Comparison of ENCODE assay signal across 13 mouse cellular contexts in the genomic region with DNA sequence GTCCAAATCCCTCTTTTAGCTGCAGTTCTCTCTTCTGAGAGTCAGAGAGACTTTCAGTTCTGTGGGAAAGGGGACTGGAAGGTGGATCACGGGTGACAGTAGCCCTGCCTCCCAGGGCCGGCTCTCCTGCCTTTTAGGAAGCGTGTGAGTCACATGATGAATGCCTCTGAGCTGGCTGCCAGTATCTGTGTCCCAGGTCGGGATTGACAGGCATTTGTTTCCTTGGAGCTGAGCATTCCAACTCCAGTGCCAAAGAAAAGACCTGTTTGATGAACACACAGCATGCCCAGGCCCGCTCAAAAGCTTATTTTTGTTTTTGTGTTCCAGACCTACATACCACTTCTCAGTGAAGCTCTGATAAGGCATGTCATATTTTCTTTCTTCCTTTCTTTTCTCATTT. TPM values are rescaled to one million over a fixed set of nuclear protein-coding genes. Genes with fewer than 3 reads are reported as not detected.
DNase-seq lines count a peak whose midpoint lies in the region; ATAC-seq and TF ChIP-seq lines count a peak whose summit lies in the region.
"Had no signal": no experiment of that assay in that cellular context is flagged by ENCODE, and none has a peak within 500 bp of the region (broad histone marks: within the 10 kb centered on the region; RNA-seq: fewer than 3 reads in every experiment).

No protein-coding gene starts in this region.

- H3K9me3 ChIP-seq in hindbrain, postnatal 0 days (ENCODE audit: low read length): no peaks in the 10 kb centered on the region
- H3K9me3 ChIP-seq in hindbrain, embryonic 11.5 days (ENCODE audit: control insufficient read depth, low read length): no peaks in the 10 kb centered on the region
- H3K9me3 ChIP-seq in heart, embryonic 15.5 days (replicated peaks): no peaks in the 10 kb centered on the region

- peak; percentile 21 for DNase-seq in hindbrain, postnatal 0 days (ENCODE audit: low spot score)
- no peak for DNase-seq in hindbrain, embryonic 11.5 days (ENCODE audit: low spot score)
- peak; percentile 59 for DNase-seq in 3T3-L1 (ENCODE audit: low read depth, low spot score)
- peak; percentile 80 for DNase-seq in adrenal gland, adult 8-10 months
- no peak for DNase-seq in frontal cortex, postnatal 25 days (ENCODE audit: low spot score in 2 of 2)
- no peak for DNase-seq in testis, postnatal 14 days (ENCODE audit: low spot score)
- no peak for DNase-seq in cerebellum, adult 8-10 months
- DNase-seq: embryo, embryonic 11 days; gastrocnemius, postnatal 10 days; lung, embryonic 14.5 days; right cerebral cortex, adult 18-20 months; thymus, postnatal 14 days had no signal

- no peaks in the 10 kb centered on the region for H3K36me3 ChIP-seq in hindbrain, postnatal 0 days (ENCODE audit: insufficient read depth, low read length)
- no peaks in the 10 kb centered on the region for H3K36me3 ChIP-seq in hindbrain, embryonic 11.5 days (ENCODE audit: control insufficient read depth, insufficient read depth, low read length)
- H3K36me3 ChIP-seq in heart, embryonic 15.5 days: no peaks in the 10 kb centered on the region

- H3K4me2 ChIP-seq in hindbrain, postnatal 0 days (ENCODE audit: low read depth, low read length): no peak overlapping the region
- H3K4me2 ChIP-seq in hindbrain, embryonic 11.5 days (replicated peaks; ENCODE audit: low read depth, low read length): no peak overlapping the region
- H3K4me2 ChIP-seq in heart, embryonic 15.5 days: no peak overlapping the region
- H3K4me2 ChIP-seq: lung, embryonic 14.5 days had no signal

- H3K4me1 ChIP-seq in hindbrain, postnatal 0 days (ENCODE audit: insufficient read depth, low read length): no peaks in the 10 kb centered on the region
- H3K4me1 ChIP-seq in hindbrain, embryonic 11.5 days (replicated peaks; ENCODE audit: control insufficient read depth, insufficient read depth, low read length): no peaks in the 10 kb centered on the region
- peaks cover 16% of the 10 kb centered on the region for H3K4me1 ChIP-seq in heart, embryonic 15.5 days (replicated peaks)

- H3K4me3 ChIP-seq in hindbrain, postnatal 0 days (ENCODE audit: low read length): no peak overlapping the region
- no peak overlapping the region for H3K4me3 ChIP-seq in hindbrain, embryonic 11.5 days (ENCODE audit: low read depth, low read length)
- H3K4me3 ChIP-seq in heart, embryonic 15.5 days: no peak overlapping the region

- H3K9ac ChIP-seq in hindbrain, postnatal 0 days (replicated peaks; ENCODE audit: low read length): no peak overlapping the region
- no peak overlapping the region for H3K9ac ChIP-seq in hindbrain, embryonic 11.5 days (ENCODE audit: low read depth, low read length)
- no peak overlapping the region for H3K9ac ChIP-seq in heart, embryonic 15.5 days
- H3K9ac ChIP-seq: lung, embryonic 14.5 days had no signal

- 21% methylated on average over 5 of the region's 5 CpGs for WGBS in hindbrain, postnatal 0 days
- 55% methylated on average over 5 of the region's 5 CpGs for WGBS in hindbrain, embryonic 11.5 days
- WGBS in heart, embryonic 15.5 days: 23% methylated on average over 5 of the region's 5 CpGs

- no peaks in the 10 kb centered on the region for H3K27me3 ChIP-seq in hindbrain, postnatal 0 days (ENCODE audit: insufficient read depth, low read length)
- no peaks in the 10 kb centered on the region for H3K27me3 ChIP-seq in hindbrain, embryonic 11.5 days (ENCODE audit: control insufficient read depth, insufficient read depth, low read length)
- H3K27me3 ChIP-seq in heart, embryonic 15.5 days: no peaks in the 10 kb centered on the region

- no peak for TF ChIP-seq CTCF in hindbrain, postnatal 0 days (IDR thresholded peaks at IDR 0.05; ENCODE audit: low read depth)

- H3K27ac ChIP-seq in hindbrain, postnatal 0 days: no peak overlapping the region
- H3K27ac ChIP-seq in hindbrain, embryonic 11.5 days (ENCODE audit: low read depth, low read length): no peak overlapping the region
- H3K27ac ChIP-seq in heart, embryonic 15.5 days: peak overlapping the region; percentile 48

- ATAC-seq in hindbrain, postnatal 0 days: no peak
- no peak for ATAC-seq in hindbrain, embryonic 11.5 days (ENCODE audit: low FRiP score)
- ATAC-seq in heart, embryonic 15.5 days (replicated peaks; ENCODE audit: insufficient number of reproducible peaks, insufficient read depth, low FRiP score, low read depth): 0 out of 2 replicates have a peak, but pooled peaks have one; percentile 31

RNA-seq across cellular contexts. Expression of a gene that starts 20.3 kb away (rescaled TPM):
- 8.9 and 13.2 TPM in 2 replicates for total RNA-seq in hindbrain, postnatal 0 days (2014; rRNA removed)
- polyA plus RNA-seq in hindbrain, postnatal 0 days (2015; fragmentation: Nextera tagmentation; extraction: Ambion mirVana): 14.9 and 16.0 TPM in 2 replicates
- polyA plus RNA-seq in hindbrain, embryonic 11.5 days (2014; fragmentation: Nextera tagmentation; extraction: Ambion mirVana): 37.8 and 39.3 TPM in 2 replicates
- total RNA-seq in adrenal gland, adult 8-10 months (2022): 10 to 100 TPM; 41.4 to 46.2 (median 44.0) TPM
- polyA plus RNA-seq in heart, embryonic 15.5 days (2015; fragmentation: Nextera tagmentation; extraction: Ambion mirVana): 18.0 and 22.1 TPM in 2 replicates

RNA-seq across cellular contexts. Expression of a gene that starts 42.4 kb away (rescaled TPM):
- total RNA-seq in hindbrain, postnatal 0 days (2014; rRNA removed): 8.3 and 9.8 TPM in 2 replicates
- 1.1 TPM in 2 replicates for polyA plus RNA-seq in hindbrain, postnatal 0 days (2015; fragmentation: Nextera tagmentation; extraction: Ambion mirVana)
- polyA plus RNA-seq in hindbrain, embryonic 11.5 days (2014; fragmentation: Nextera tagmentation; extraction: Ambion mirVana): 0.43 and 0.54 TPM in 2 replicates
- total RNA-seq in adrenal gland, adult 8-10 months (2022): 100 to 1,000 TPM in 2 of 4 experiments, 10 to 100 TPM in 2; 45.2 to 106 (median 92.9) TPM
- polyA plus RNA-seq in heart, embryonic 15.5 days (2015; fragmentation: Nextera tagmentation; extraction: Ambion mirVana): 0.77 and 2.2 TPM in 2 replicates

Comparison
In these comparisons a context has a peak if more than half of its experiments do, and no peak if none do; other contexts are left out.
1. DNase-seq: peak in hindbrain, postnatal 0 days (single experiment), 3T3-L1 (single experiment) and adrenal gland, adult 8-10 months (single experiment); none in hindbrain, embryonic 11.5 days (single experiment), frontal cortex, postnatal 25 days (0 of 2), testis, postnatal 14 days (single experiment) and cerebellum, adult 8-10 months (single experiment).